Mouse (Mus musculus) heart, embryonic 16.5 days (tissue): ENCODE measurements around the gene Asb8. TPM values are rescaled to one million over a fixed set of nuclear protein-coding genes. Genes with fewer than 3 reads are reported as not detected.

Source experiments
- ATAC-seq: fragments of 200-750 bp; cut with Nextera tagmentation; replicated peaks from 2 replicates; pipeline ENCODE4 v1.8.0; 2017; ENCODE audit warnings: moderate number of reproducible peaks; ENCODE audit not compliant: insufficient read depth, low FRiP score; ENCODE audit errors: extremely low read depth
- H3K27ac ChIP-seq: fragments of 300-500 bp; sonication (generic); 2 replicates; pipeline ENCODE4 v1.5.1; 2014; ENCODE audit warnings: mild to moderate bottlenecking, low read length, control low read depth, moderate library complexity
- H3K27me3 ChIP-seq: fragments of 300-500 bp; sonication (generic); 2 replicates; pipeline ENCODE4 v1.6.1; 2014; ENCODE audit warnings: low read length, mixed read lengths; ENCODE audit not compliant: control insufficient read depth, insufficient read depth
- H3K36me3 ChIP-seq: fragments of 300-500 bp; sonication (generic); 2 replicates; pipeline ENCODE4 v1.6.1; 2014; ENCODE audit not compliant: control insufficient read depth, insufficient read depth
- H3K4me1 ChIP-seq: fragments of 300-500 bp; sonication (generic); 2 replicates; pipeline ENCODE4 v1.6.1; 2014; ENCODE audit warnings: low read length, mixed read lengths; ENCODE audit not compliant: control insufficient read depth, insufficient read depth
- H3K4me2 ChIP-seq: fragments of 300-500 bp; sonication (generic); 2 replicates; pipeline ENCODE4 v1.6.1; 2014; ENCODE audit warnings: low read depth, mild to moderate bottlenecking, control low read depth, low read length
- H3K4me3 ChIP-seq: fragments of 300-500 bp; sonication (generic); 2 replicates; pipeline ENCODE4 v1.5.1; 2014; ENCODE audit warnings: mild to moderate bottlenecking, control low read depth, low read length
- H3K9ac ChIP-seq: fragments of 300-500 bp; sonication (generic); 2 replicates; pipeline ENCODE4 v1.6.1; 2014; ENCODE audit warnings: low read length, control low read depth
- H3K9me3 ChIP-seq: fragments of 300-500 bp; sonication (generic); replicated peaks from 2 replicates; pipeline ENCODE4 v1.6.1; 2016; ENCODE audit warnings: low read length; ENCODE audit not compliant: control insufficient read depth
- WGBS: fragments of 180-500 bp; shearing (Covaris S2); extraction: QIAGEN DNeasy Blood & Tissue Kit; methylation state at CpG from one replicate; pipeline ENCODE4 v1.1.7; 2014; 5-methylcytosine and 5-hydroxymethylcytosine counted together
- polyA plus RNA-seq: library from polyadenylated mRNA; unstranded; fragments of >200 nt; fragmentation: Nextera tagmentation; extraction: Ambion mirVana; gene quantifications from 2 replicates; pipeline ENCODE4 v1.2.1, GENCODE M21; 2015

The Asb8 gene
- polyA plus RNA-seq, 1 experiment from 2014 or later = 91.7 TPM

DNA sequence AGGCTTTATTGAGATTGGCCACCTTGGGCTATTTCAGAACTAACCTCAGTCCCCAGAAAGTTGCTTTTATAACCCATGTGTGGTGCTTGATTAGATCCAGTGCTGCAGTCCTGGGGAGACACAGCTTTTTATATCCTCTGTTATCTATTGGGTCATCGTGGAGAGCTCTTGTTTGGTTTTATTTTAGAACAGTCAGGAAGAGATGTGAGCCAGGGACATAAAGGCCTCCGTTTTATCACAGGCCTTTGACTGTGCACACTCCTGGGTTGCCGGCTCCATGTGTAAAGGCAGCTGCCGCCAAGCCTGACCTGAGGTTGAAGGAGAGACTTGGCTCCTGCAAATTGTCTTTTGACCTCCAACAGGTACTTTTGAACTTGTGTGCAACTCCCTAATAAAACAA, 2.9 kb downstream of the Asb8 start:
- WGBS = 36% methylated on average over 4 of the region's 4 CpGs
- ATAC-seq = no peak
- Histone ChIP-seq H3K36me3 (no peaks in the 10 kb centered on the region), H3K27ac (peak overlapping the region; percentile 45; the same call in 1 of the 2 replicates), H3K9ac (no peak overlapping the region; the same call in 1 of the 2 replicates), H3K4me3 (no peak overlapping the region), H3K9me3 (no peaks in the 10 kb centered on the region), H3K27me3 (peaks cover 15% of the 10 kb centered on the region), H3K4me2 (no peak overlapping the region), H3K4me1 (peaks cover 13% of the 10 kb centered on the region)

DNA sequence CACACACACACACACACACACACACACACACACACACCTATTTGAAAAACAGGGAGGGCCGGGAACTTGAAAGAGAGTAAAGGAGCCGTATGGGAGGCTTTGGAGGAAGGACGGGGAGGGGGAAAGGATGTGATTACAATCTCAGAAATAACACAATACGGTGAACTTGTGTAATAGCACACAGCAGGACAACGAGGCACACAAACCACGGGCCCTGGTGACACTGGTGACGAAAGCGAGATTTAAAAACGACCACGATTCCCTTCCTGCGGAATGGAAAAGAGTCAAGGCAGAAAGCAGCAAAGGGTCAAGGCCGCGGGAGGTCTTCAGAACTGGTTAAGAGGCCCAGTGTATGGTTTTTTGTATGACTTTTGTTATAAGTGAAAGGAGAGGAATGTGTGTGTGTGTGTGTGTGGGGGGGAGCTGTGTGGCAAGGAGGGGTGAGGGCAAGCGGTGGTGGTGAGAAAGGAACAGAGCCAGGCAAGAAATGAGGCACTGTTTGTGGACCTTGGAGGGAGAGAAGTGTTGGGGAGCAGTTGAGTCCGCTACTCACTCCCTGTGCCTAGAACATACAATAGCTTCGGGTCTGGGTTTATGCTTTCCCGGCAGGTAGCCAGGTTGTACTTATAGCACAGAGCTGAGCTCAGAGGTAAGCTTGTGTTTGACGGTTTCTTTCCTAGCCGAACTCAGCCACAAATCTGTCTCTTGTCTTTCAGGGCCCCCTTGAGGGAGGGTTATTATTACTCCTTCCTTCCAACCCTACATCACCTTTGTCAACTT, 4.2 kb downstream of the Asb8 start:
- no peaks in the 10 kb centered on the region for H3K36me3 ChIP-seq
- H3K9ac ChIP-seq = no peak overlapping the region
- H3K4me1 ChIP-seq = peaks cover 6% of the 10 kb centered on the region
- no peak overlapping the region for H3K4me2 ChIP-seq
- no peak overlapping the region for H3K27ac ChIP-seq
- H3K9me3 ChIP-seq = no peaks in the 10 kb centered on the region
- no peak for ATAC-seq
- H3K27me3 ChIP-seq = peaks cover 8% of the 10 kb centered on the region
- H3K4me3 ChIP-seq = no peak overlapping the region
- WGBS = 67% methylated on average over 19 of the region's 19 CpGs

DNA sequence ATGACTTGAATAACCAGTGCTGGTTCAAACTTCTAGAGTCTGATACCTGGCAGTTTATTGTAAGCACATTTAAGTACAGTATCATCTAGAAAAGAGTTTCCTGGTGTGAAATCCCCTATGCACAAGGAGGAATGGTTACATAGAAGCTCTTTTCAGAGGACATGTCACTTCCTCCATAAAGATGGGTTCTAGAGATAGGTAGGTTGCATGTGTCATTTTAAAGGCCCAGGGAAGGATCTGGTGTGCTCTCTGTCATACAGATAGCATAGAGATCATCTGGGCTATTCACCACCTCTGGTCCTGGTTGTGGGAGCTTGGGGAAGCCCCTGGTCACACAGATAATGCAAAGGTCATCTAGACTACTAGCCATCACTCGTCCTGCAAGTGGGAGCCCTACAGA, 8.2 kb downstream of the Asb8 start:
- peaks cover 2% of the 10 kb centered on the region for H3K4me1 ChIP-seq
- ATAC-seq = no peak
- H3K9me3 ChIP-seq = no peaks in the 10 kb centered on the region
- H3K27me3 ChIP-seq = no peaks in the 10 kb centered on the region
- H3K9ac ChIP-seq = no peak overlapping the region
- H3K36me3 ChIP-seq = no peaks in the 10 kb centered on the region
- no peak overlapping the region for H3K4me2 ChIP-seq
- no peak overlapping the region for H3K4me3 ChIP-seq
- WGBS = 47% methylated on average over 1 of the region's 1 CpGs
- H3K27ac ChIP-seq = no peak overlapping the region

GRCm38 (mm10) chr15:98155944-98156343, 9.5 kb downstream of the Asb8 start:
- Histone ChIP-seq H3K27me3 (no peaks in the 10 kb centered on the region), H3K27ac (no peak overlapping the region), H3K9ac (no peak overlapping the region), H3K4me3 (no peak overlapping the region), H3K36me3 (no peaks in the 10 kb centered on the region), H3K4me1 (no peaks in the 10 kb centered on the region), H3K4me2 (no peak overlapping the region), H3K9me3 (no peaks in the 10 kb centered on the region)
- ATAC-seq = no peak
- WGBS = 54% methylated on average over 4 of the region's 4 CpGs

- ATAC-seq = no peak
- Histone ChIP-seq H3K27me3 (no peaks in the 10 kb centered on the region), H3K4me1 (no peaks in the 10 kb centered on the region), H3K4me3 (no peak overlapping the region), H3K9ac (no peak overlapping the region), H3K4me2 (no peak overlapping the region), H3K9me3 (no peaks in the 10 kb centered on the region), H3K27ac (no peak overlapping the region), H3K36me3 (no peaks in the 10 kb centered on the region)
- WGBS = 85% methylated on average over 5 of the region's 5 CpGs
These were observed 10.2 kb downstream of the Asb8 start for GRCm38 (mm10) chr15:98155272-98155671.

DNA sequence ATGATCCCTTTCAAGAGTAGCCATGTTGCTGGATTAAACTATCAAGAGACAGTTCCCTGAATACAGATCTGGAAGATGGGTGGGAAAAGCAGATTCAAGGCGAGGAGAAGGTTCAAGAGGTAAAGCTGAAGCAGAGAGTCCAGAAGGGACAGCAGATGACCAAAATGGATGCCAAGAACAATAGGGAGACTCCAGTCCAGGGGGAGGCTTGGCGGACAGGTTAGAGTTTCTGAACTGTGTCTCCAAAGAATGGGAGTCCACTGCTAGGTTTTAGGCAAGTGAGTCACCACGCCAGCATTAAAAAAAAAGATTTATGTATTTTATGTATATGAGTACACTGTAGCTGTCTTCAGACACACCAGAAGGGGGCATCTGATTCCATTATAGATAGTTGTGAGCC, 10.8 kb downstream of the Asb8 start:
- Histone ChIP-seq H3K27me3 (no peaks in the 10 kb centered on the region), H3K27ac (no peak overlapping the region), H3K9me3 (no peaks in the 10 kb centered on the region), H3K4me3 (no peak overlapping the region), H3K4me2 (no peak overlapping the region), H3K4me1 (peaks cover 3% of the 10 kb centered on the region; the same call in 1 of the 2 replicates), H3K36me3 (no peaks in the 10 kb centered on the region), H3K9ac (no peak overlapping the region)
- WGBS = 85% methylated on average over 3 of the region's 3 CpGs
- no peak for ATAC-seq

- no peaks in the 10 kb centered on the region for H3K27me3 ChIP-seq
- no peak for ATAC-seq
- H3K9ac ChIP-seq = no peak overlapping the region
- peaks cover 4% of the 10 kb centered on the region; the same call in 1 of the 2 replicates for H3K4me1 ChIP-seq
- no peaks in the 10 kb centered on the region for H3K36me3 ChIP-seq
- 55% methylated on average over 4 of the region's 4 CpGs for WGBS
- H3K9me3 ChIP-seq = no peaks in the 10 kb centered on the region
- no peak overlapping the region for H3K4me2 ChIP-seq
- no peak overlapping the region for H3K27ac ChIP-seq
- H3K4me3 ChIP-seq = no peak overlapping the region
These were observed 11.3 kb downstream of the Asb8 start for GRCm38 (mm10) chr15:98154146-98154545.

DNA sequence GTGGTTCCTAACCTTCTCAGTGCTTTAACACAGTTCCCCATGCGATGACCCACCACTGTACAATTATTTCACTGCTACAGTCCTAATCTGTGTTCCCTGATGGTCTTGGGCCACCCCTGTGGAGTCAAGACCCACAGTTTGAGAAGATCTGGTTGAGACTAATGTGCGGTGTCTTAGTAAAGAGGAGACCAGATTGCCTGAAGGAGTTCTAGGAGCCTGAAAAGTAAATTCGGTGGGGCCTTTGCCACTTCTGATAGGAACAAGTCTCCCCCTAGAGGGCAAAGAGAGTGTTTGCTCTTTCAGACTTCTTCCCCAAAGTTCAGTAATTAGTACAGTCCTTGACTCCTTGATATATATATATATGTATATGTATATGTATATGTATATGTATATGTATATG, 11.8 kb downstream of the Asb8 start:
- no peak for ATAC-seq
- Histone ChIP-seq H3K27ac (no peak overlapping the region), H3K36me3 (no peaks in the 10 kb centered on the region), H3K27me3 (no peaks in the 10 kb centered on the region), H3K4me1 (peaks cover 7% of the 10 kb centered on the region; the same call in 1 of the 2 replicates), H3K4me2 (no peak overlapping the region), H3K4me3 (no peak overlapping the region), H3K9ac (peak overlapping the region; percentile 21; the same call in 1 of the 2 replicates), H3K9me3 (no peaks in the 10 kb centered on the region)
- WGBS = 37% methylated on average over 3 of the region's 3 CpGs

DNA sequence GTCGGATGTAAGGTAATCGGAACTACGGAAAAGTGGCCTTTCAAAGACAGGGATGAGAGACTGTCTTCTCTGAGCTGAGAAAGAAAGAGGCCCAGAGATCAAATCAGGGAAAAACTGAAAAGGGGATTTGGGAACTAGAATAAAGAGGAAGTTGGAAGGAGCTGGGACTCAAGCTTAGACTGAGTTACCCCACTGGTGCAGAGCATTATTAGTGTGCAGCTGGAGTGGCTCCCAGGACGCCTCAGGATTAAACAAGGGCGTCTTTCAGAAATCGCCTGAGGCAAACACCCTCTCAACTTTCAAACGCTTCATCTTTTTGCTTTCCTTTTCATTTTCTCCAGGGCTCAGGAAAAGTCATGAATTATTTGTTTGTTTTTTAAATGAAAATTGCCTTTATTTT, 12.5 kb downstream of the Asb8 start:
- 73% methylated on average over 7 of the region's 7 CpGs for WGBS
- H3K9ac ChIP-seq = no peak overlapping the region

More for the DNA sequence above, 12.5 kb downstream of the Asb8 start:
- Histone ChIP-seq H3K36me3 (no peaks in the 10 kb centered on the region), H3K9me3 (no peaks in the 10 kb centered on the region), H3K27ac (no peak overlapping the region), H3K4me1 (peaks cover 12% of the 10 kb centered on the region), H3K4me3 (no peak overlapping the region), H3K4me2 (no peak overlapping the region), H3K27me3 (no peaks in the 10 kb centered on the region)
- no peak for ATAC-seq
